Mouse (Mus musculus) heart, postnatal 0 days (tissue): ENCODE measurements around the gene 1810010H24Rik.

Experiments used
- CTCF ChIP-seq: IDR thresholded peaks from 2 replicates; pipeline ENCODE4 v1.5.1; 2016; ENCODE audit warnings: antibody characterized with exemption, control low read depth, low read depth
- EP300 ChIP-seq: IDR thresholded peaks from 2 replicates; pipeline ENCODE4 v1.6.1; 2016; ENCODE audit warnings: antibody characterized with exemption, low read depth

GRCm38 (mm10) chr11:107018606-107019005, 6.9 kb upstream of the 1810010H24Rik start:
- TF ChIP-seq CTCF: peak; percentile 32
- no peak for TF ChIP-seq EP300
